Mouse (Mus musculus) kidney, embryonic 16.5 days (tissue): Measurements from ENCODE around the gene Gm13278. TPM values are rescaled to one million over a fixed set of nuclear protein-coding genes. Genes with fewer than 3 reads are reported as not detected.
"Not testable (repeated sequence)": the region's sequence is repeated elsewhere in the genome, so short reads cannot be mapped to it uniquely, and the experiment has no call there.

ENCODE experiments used
- ATAC-seq: fragments of 200-750 bp; cut with Nextera tagmentation; 2 replicates; pipeline ENCODE4 v1.8.0; 2017; ENCODE audit warnings: moderate TSS enrichment; ENCODE audit not compliant: low FRiP score, low TSS enrichment
- H3K27ac ChIP-seq: fragments of 300-500 bp; sonication (generic); 2 replicates; pipeline ENCODE4 v1.5.1; 2014; ENCODE audit warnings: low read length
- H3K27me3 ChIP-seq: fragments of 300-500 bp; sonication (generic); 2 replicates; pipeline ENCODE4 v1.6.1; 2014; ENCODE audit warnings: low read length, control low read depth, mixed read lengths; ENCODE audit not compliant: insufficient read depth
- H3K36me3 ChIP-seq: fragments of 300-500 bp; sonication (generic); 2 replicates; pipeline ENCODE4 v1.6.1; 2014; ENCODE audit warnings: low read length, control low read depth, mixed read lengths; ENCODE audit not compliant: insufficient read depth
- H3K4me1 ChIP-seq: fragments of 300-500 bp; sonication (generic); 2 replicates; pipeline ENCODE4 v1.6.1; 2014; ENCODE audit warnings: low read length, control low read depth, mixed read lengths; ENCODE audit not compliant: insufficient read depth
- H3K4me2 ChIP-seq: fragments of 300-500 bp; sonication (generic); replicated peaks from 2 replicates; pipeline ENCODE4 v1.6.1; 2014; ENCODE audit warnings: low read depth, low read length
- H3K4me3 ChIP-seq: fragments of 300-500 bp; sonication (generic); 2 replicates; pipeline ENCODE4 v1.5.1; 2014; ENCODE audit warnings: mild to moderate bottlenecking, low read length
- H3K9ac ChIP-seq: fragments of 300-500 bp; sonication (generic); replicated peaks from 2 replicates; pipeline ENCODE4 v1.6.1; 2014; ENCODE audit warnings: low read length
- H3K9me3 ChIP-seq: fragments of 300-500 bp; sonication (generic); 2 replicates; pipeline ENCODE4 v1.6.1; 2016; ENCODE audit warnings: low read length, control low read depth
- WGBS: fragments of 180-500 bp; shearing (Covaris S2); extraction: QIAGEN DNeasy Blood & Tissue Kit; methylation state at CpG from one replicate; pipeline ENCODE4 v1.1.7; 2014; 5-methylcytosine and 5-hydroxymethylcytosine counted together
- polyA plus RNA-seq: library from polyadenylated mRNA; unstranded; fragments of >200 nt; fragmentation: Nextera tagmentation; extraction: Ambion mirVana; gene quantifications from 2 replicates; pipeline ENCODE4 v1.2.1, GENCODE M21; 2015

Gene Gm13278
- polyA plus RNA-seq, 1 experiment from 2014 or later, result not detected

DNA sequence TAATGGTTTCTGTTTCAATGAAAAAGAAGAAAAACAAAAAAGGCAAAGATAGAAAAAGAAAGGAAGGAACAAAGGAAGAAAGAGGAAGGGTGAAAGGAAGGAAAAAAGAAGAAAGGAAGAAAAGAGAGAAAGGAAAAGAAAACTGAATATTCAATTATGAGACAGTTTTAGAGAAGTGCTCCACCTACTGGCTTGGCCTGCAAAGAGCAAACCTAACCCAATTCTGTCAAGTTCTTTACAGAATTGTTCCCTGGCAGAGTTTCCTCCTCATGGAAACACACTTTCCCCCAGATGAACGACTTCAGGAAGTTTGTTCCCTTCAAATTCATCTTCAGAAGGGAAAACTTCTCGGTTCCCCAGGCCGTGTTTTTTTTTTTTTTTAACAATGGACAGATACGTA is 31.6 kb downstream of the Gm13278 start:
- Histone ChIP-seq H3K4me1 (no peaks in the 10 kb centered on the region), H3K27me3 (no peaks in the 10 kb centered on the region), H3K9ac (no peak overlapping the region), H3K4me2 (no peak overlapping the region), H3K4me3 (no peak overlapping the region), H3K9me3 (no peaks in the 10 kb centered on the region), H3K27ac (no peak overlapping the region), H3K36me3 (no peaks in the 10 kb centered on the region)
- ATAC-seq, result no peak
- WGBS, result 22% methylated on average over 4 of the region's 4 CpGs

DNA sequence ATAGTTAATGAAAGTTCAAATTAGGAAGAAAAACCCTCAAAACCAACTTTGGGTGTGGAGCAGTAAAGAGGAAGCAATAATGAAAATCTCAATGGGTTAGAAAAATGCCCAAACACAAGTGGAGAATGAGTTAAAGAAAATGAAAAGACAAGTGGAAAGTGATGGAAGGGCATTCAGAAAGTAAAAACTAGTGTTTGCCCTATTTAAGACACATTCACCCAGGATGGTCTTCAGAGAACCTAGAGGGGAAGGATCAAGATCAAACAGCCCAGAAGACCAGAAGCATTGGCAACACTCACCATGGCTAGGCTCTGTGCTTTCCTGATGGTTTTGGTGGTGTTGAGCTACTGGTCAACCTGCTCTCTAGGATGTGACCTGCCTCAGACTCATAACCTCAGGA is 35.8 kb downstream of the Gm13278 start, which contains the start of gene Ifna6:
Gene Ifna6, plus strand, starts transcription at position 301 of the 400 bp plus-strand sequence.
- not testable (repeated sequence) for H3K27ac ChIP-seq, H3K36me3 ChIP-seq, ATAC-seq, H3K4me1 ChIP-seq, H3K27me3 ChIP-seq, H3K9ac ChIP-seq, H3K9me3 ChIP-seq, H3K4me3 ChIP-seq, H3K4me2 ChIP-seq

DNA sequence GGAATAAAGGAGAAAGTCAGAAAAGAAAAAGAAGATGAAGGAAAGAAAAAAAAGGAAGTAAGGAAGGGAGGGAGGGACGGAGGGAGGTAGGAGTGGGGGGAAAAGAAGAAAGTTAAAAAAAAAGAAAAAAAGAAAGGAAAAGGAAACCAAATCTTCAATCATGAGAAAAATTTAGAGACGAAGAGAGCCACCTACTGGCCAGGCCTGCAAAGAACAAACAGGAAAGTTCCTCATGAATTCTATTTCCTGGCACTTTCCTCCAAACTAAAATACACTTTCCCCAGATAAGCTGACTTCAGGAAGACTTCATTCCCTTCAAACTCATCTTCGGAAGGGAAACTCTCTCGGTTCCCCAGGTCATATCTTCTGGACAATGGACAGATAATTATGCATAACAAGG is 39.2 kb downstream of the Gm13278 start:
- Histone ChIP-seq H3K4me3 (no peak overlapping the region), H3K27ac (no peak overlapping the region), H3K4me2 (no peak overlapping the region), H3K9me3 (no peaks in the 10 kb centered on the region), H3K9ac (no peak overlapping the region), H3K36me3 (no peaks in the 10 kb centered on the region), H3K27me3 (no peaks in the 10 kb centered on the region), H3K4me1 (no peaks in the 10 kb centered on the region)
- WGBS, result 27% methylated on average over 4 of the region's 4 CpGs
- ATAC-seq, result no peak

DNA sequence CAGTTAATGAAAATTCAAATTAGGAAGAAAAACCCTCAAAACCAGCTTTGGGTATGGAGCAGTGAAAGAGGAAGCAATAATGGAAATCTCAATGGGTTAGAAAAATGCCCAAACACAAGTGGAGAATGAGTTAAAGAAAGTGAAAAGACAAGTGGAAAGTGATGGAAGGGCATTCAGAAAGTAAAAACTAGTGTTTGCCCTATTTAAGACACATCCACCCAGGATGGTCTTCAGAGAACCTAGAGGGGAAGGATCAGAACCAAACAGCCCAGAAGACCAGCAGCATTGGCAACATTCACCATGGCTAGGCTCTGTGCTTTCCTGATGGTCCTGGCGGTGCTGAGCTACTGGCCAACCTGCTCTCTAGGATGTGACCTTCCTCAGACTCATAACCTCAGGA is 43.9 kb downstream of the Gm13278 start, which contains the start of gene Ifna5:
Gene Ifna5, plus strand, starts transcription at position 301 of the 400 bp plus-strand sequence.
- not testable (repeated sequence) for H3K4me1 ChIP-seq, ATAC-seq, H3K36me3 ChIP-seq, H3K4me3 ChIP-seq, H3K9ac ChIP-seq, H3K9me3 ChIP-seq, H3K4me2 ChIP-seq, H3K27ac ChIP-seq, H3K27me3 ChIP-seq
- 100% methylated on average over 1 of the region's 1 CpGs for WGBS

DNA sequence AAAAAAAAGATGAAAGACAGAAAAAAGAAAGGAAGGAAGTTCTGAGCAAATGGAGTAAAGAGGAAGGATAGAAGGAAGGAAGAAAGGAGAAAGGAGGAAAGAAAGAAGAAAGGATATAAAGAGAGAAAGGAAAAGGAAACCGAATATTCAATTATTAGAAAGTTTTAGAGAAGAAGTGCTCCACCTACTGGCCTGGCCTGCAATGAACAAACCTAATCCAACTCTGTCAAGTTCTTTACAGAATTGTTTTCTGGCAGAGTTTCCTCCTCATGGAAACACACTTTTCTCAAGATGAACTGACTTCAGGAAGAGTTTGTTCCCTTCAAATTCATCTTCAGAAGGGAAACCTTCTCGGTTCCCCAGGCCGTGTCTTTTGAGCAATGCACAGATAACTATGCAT is 47.5 kb downstream of the Gm13278 start:
- Histone ChIP-seq H3K36me3 (no peaks in the 10 kb centered on the region), H3K27me3 (no peaks in the 10 kb centered on the region), H3K9me3 (no peaks in the 10 kb centered on the region), H3K27ac (no peak overlapping the region), H3K4me3 (no peak overlapping the region), H3K4me2 (no peak overlapping the region), H3K4me1 (no peaks in the 10 kb centered on the region), H3K9ac (no peak overlapping the region)
- no peak for ATAC-seq
- WGBS, result 38% methylated on average over 3 of the region's 3 CpGs

DNA sequence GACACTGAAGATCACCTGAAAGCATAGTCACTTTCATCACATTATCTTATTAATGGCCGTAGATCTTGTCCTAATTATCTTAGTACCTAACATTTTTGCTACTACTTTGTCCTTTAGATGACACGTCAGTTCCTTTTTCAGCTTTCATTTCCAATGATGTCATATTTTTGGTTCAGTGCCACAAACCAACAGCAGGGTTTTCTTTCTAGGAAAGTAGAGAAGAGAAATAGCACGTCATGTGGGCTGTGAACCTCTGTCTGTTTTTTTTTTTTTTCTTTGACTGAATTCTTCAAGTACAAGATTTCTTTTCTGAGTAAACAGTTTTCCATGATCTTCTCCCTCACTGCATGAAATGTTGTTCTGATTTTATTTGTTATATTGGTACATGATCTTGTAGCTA is 48.7 kb downstream of the Gm13278 start:
- H3K4me2 ChIP-seq, result no peak overlapping the region
- H3K36me3 ChIP-seq, result no peaks in the 10 kb centered on the region
- no peak overlapping the region for H3K27ac ChIP-seq
- ATAC-seq, result no peak
- H3K9me3 ChIP-seq, result no peaks in the 10 kb centered on the region
- H3K4me1 ChIP-seq, result no peaks in the 10 kb centered on the region
- 71% methylated on average over 3 of the region's 3 CpGs for WGBS
- H3K27me3 ChIP-seq, result no peaks in the 10 kb centered on the region
- no peak overlapping the region for H3K9ac ChIP-seq
- H3K4me3 ChIP-seq, result no peak overlapping the region

DNA sequence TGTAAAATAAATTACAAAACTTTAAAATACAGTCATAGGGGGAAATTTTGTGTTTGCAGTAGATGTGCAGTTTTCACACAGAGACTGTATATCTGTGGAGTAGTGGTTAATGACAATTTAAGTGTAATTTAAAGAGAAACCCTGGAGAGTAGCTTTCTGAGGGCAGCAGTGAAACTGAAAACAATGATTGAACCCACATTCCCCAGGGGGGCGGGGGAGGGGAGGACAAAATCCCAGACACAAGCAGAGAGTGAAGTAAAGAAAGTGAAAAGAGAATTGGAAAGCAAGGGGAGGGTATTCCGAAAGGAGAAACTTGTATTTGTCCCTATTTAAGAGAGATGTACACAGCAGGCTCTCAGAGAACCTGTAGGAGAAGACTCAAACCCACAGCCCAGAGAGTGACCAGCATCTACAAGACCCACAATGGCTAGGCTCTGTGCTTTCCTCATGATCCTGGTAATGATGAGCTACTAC is 50.1 kb downstream of the Gm13278 start, which contains the start of gene Ifna4:
Gene Ifna4, plus strand, starts transcription at position 424 of the 474 bp plus-strand sequence.
- H3K4me1 ChIP-seq, result no peaks in the 10 kb centered on the region
- no peak for ATAC-seq
- no peak within 1 kb of the TSS for H3K9ac ChIP-seq
- 69% methylated on average over 2 of the region's 2 CpGs for WGBS
- no peaks in the 10 kb centered on the region for H3K36me3 ChIP-seq
- no peaks in the 10 kb centered on the region for H3K27me3 ChIP-seq
- H3K4me2 ChIP-seq, result no peak within 1 kb of the TSS
- H3K4me3 ChIP-seq, result no peak within 1 kb of the TSS
- H3K27ac ChIP-seq, result no peak within 1 kb of the TSS
- H3K9me3 ChIP-seq, result no peaks in the 10 kb centered on the region

Other genes starting within 250 kb of the Gm13278 start
- not detected in 2 replicates for gene Ifna15, start 233.3 kb upstream of the Gm13278 start, polyA plus RNA-seq
- gene Ifna14, start 219.8 kb upstream of the Gm13278 start, polyA plus RNA-seq, result not detected in 2 replicates
- gene Ifna9, start 199.2 kb upstream of the Gm13278 start, polyA plus RNA-seq, result not detected in 2 replicates
- gene Ifna12, start 188.2 kb upstream of the Gm13278 start, polyA plus RNA-seq, result not detected in 2 replicates
- not detected in 2 replicates for gene C87499, start 157.1 kb upstream of the Gm13278 start, polyA plus RNA-seq
- not detected in 2 replicates for gene Ifna13, start 147.1 kb upstream of the Gm13278 start, polyA plus RNA-seq
- not detected in 2 replicates for gene Ifna16, start 114.6 kb upstream of the Gm13278 start, polyA plus RNA-seq
- not detected in 2 replicates for gene Ifna2, start 107.6 kb upstream of the Gm13278 start, polyA plus RNA-seq
- gene Ifnab, start 100.2 kb upstream of the Gm13278 start, polyA plus RNA-seq, result not detected in 2 replicates
- gene Gm26566, start 69.7 kb upstream of the Gm13278 start, polyA plus RNA-seq, result 1.3 and 1.4 TPM in 2 replicates
- 95.4 and 97.6 TPM in 2 replicates for gene Klhl9, start 69.1 kb upstream of the Gm13278 start, polyA plus RNA-seq
- gene Gm13271, start 36.7 kb upstream of the Gm13278 start, polyA plus RNA-seq, result not detected in 2 replicates
- gene Gm13283, start 31.4 kb upstream of the Gm13278 start, polyA plus RNA-seq, result 0.31 and 0.36 TPM in 2 replicates
- not detected in 2 replicates for gene Gm13290, start 17.7 kb upstream of the Gm13278 start, polyA plus RNA-seq
- not detected in 2 replicates for gene Gm13289, start 14.6 kb upstream of the Gm13278 start, polyA plus RNA-seq
- gene Gm13272, start 11.7 kb upstream of the Gm13278 start, polyA plus RNA-seq, result not detected in 2 replicates
- gene Ifnz, start 9.4 kb upstream of the Gm13278 start, polyA plus RNA-seq, result 0.58 TPM in 1 of 2 replicates, not detected in the other
- 0.37 TPM in 1 of 2 replicates, not detected in the other for gene Gm13276, start 5.8 kb upstream of the Gm13278 start, polyA plus RNA-seq
- not detected in 2 replicates for gene Gm13277, start 2.9 kb upstream of the Gm13278 start, polyA plus RNA-seq
- not detected in 2 replicates for gene Gm13275, start 2.9 kb downstream of the Gm13278 start, polyA plus RNA-seq
- gene Gm13279, start 5.8 kb downstream of the Gm13278 start, polyA plus RNA-seq, result not detected in 2 replicates
- 0.96 and 1.8 TPM in 2 replicates for gene Gm13285, start 8.1 kb downstream of the Gm13278 start, polyA plus RNA-seq
- gene Gm13287, start 11.7 kb downstream of the Gm13278 start, polyA plus RNA-seq, result not detected in 2 replicates
- 0.05 TPM in 1 of 2 replicates, not detected in the other for gene Gm13288, start 14.0 kb downstream of the Gm13278 start, polyA plus RNA-seq
- not detected in 2 replicates for gene Ifna7, start 24.7 kb downstream of the Gm13278 start, polyA plus RNA-seq
- gene Ifna11, start 28.4 kb downstream of the Gm13278 start, polyA plus RNA-seq, result not detected in 2 replicates
- gene Ifna6, start 35.9 kb downstream of the Gm13278 start, polyA plus RNA-seq, result not detected in 2 replicates
- gene Ifna5, start 44.0 kb downstream of the Gm13278 start, polyA plus RNA-seq, result not detected in 2 replicates
- gene Ifna4, start 50.3 kb downstream of the Gm13278 start, polyA plus RNA-seq, result not detected in 2 replicates
- not detected in 2 replicates for gene Ifna1, start 58.5 kb downstream of the Gm13278 start, polyA plus RNA-seq
- not detected in 2 replicates for gene Ifne, start 88.7 kb downstream of the Gm13278 start, polyA plus RNA-seq